Mouse (Mus musculus) adrenal gland, adult 2 months (tissue): ENCODE data around the gene Rsbn1l. TPM values are rescaled to one million over a fixed set of nuclear protein-coding genes. Genes with fewer than 3 reads are reported as not detected.

Source experiments
- DNase-seq: peaks from one replicate; pipeline ENCODE4 v3.0.0; 2021
- polyA plus RNA-seq: library from polyadenylated mRNA; depleted of rRNA; stranded (reverse); fragments of >200 nt; gene quantifications from 2 replicates; pipeline ENCODE4 v1.2.3, GENCODE M21; 2012
- total RNA-seq, 2 experiments: library from RNA; stranded (reverse); gene quantifications; 2 replicates each; pipeline ENCODE4 v1.2.3; 2021

Rsbn1l gene
- total and polyA plus RNA-seq, 3 experiments, result 4.9 to 14.6 (median 11.7) TPM

- DNase-seq, result no peak
Measured at GRCm38 (mm10) chr5:20904647-20905046, 51.6 kb downstream of the Rsbn1l start.

DNA sequence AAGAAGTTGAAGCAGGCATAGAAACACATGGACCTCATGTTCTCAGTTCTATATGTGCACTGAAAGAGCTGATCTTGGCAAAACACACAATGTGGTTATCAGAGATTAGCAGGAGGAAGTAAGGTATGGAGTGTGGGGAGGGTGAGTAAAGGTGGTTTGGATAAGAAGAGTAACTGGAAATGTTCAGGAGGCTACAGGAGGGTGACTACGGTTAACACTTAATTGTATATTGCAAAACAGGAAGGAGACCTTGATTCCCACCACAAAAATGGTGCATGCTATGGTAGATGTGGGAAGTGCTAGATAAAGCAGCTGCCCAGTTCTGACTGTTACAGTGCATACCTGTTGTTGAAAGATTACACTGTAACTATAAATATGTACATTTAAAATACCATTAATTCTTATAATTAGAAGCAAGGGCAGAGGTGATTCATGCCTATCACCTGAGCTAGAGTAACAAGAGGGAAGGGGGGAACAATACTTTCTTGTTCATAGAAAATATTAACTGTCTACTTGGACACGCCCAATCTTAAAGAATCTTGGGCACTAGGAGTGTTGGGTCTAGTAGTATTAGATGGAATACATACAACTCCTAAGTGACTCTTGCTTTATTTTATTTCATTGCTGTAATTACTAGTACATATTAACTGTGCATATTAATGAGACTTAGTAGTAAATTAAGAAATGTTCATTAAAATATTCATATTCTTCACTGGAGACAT is 58.6 kb downstream of the Rsbn1l start:
- no peak for DNase-seq

- DNase-seq, result no peak
Measured at GRCm38 (mm10) chr5:20884036-20884620, 72.1 kb downstream of the Rsbn1l start.

DNA sequence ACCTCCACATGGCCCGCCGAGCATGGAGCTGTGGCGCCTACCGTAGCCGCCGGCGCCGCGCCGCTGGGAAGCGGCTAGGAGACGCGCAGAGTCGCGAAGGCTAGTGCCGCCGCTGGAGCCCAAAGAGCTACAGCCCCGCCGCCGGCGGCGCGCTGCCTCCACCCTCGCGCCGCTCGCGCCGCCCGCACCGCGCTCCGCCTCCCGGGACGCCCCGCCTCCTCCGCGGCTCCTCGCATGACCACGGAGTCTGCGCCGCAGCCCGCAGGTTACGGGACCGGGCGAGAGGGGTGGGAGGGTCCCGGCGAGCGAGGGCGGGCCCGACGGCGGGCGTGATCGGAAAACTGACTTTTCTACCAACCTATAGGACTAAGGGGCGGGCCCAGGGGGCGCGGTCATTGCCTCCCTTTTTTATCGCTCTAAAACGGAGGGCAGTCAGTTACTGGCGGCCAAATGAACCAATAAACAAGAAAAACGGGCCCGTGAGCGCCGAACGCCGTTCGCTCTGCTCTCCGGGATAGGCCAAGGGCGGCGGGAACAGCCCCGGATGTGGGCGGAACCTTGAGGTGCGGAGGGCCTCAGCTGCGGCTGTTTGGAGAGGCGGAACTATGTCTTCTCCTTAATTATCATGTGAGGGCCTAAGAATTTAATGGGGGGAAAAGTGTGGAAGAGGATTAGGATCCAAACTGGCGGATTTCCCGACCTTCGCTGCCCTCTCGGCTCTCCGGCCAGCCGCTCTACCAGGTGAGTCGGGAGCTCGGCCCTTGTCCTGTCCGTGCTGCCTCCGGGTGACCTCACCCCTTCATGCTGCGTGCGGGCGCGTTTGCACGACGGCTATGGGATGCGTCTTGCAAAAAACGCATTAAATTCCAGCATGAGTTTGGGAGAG is 74.0 kb downstream of the Rsbn1l start, which contains the start of the genes Phtf2 and Tmem60:
Phtf2 (minus strand) TSS at position 210 of the 886 bp plus-strand sequence.
Tmem60 (plus strand) TSS at position 277 of the 886 bp plus-strand sequence.
- peak; percentile 100 for DNase-seq

DNA sequence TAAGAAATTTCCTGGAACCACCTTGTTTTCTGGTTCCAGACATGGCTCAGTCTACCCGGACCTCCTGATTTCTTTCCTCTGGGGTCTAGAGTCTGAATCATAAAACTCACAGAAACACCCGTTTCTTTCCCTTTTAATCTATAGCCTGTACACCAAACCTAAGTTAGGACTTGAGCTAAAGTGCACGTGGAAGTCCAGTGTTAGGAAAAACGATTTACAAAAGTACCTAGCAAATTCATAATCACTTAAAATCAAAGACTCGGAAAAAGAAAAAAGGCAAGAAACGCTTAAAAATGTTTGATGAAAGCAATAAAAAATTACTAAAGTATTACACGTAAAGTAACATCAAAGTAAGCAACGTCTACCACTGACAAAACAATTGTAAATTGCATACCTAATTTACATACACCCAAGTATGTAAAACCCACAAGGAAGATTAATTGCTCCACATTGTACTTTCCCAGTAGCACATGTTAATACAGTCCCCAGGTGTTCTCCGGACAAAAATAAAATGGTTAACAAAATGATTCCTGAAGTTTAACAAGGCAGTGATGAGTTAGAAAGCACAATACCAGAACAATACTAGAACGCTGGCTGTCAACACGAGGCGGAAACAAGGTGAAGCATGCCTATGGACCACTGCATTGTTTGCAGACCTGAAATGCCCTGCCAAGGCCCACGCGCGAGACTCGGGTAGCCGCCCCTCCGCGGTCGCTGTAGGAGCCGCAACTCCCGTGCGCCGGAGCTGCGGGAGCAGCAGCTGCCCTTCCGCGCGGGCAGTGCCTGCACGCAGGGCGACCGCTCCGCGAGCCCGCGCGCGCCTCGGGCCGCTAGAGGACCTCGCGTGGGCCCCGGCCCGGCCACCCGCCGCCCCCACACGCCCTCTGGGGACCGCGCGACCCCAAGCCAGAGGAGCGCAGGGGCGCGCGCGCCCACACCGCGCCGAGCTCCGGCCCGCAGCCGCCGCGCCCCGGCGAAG is 75.1 kb downstream of the Rsbn1l start:
- DNase-seq, result peak; percentile 71

- no peak for DNase-seq
Measured at GRCm38 (mm10) chr5:20880386-20880785, 75.8 kb downstream of the Rsbn1l start.

- DNase-seq, result no peak
Measured at GRCm38 (mm10) chr5:20876934-20877426, 79.2 kb downstream of the Rsbn1l start.

DNA sequence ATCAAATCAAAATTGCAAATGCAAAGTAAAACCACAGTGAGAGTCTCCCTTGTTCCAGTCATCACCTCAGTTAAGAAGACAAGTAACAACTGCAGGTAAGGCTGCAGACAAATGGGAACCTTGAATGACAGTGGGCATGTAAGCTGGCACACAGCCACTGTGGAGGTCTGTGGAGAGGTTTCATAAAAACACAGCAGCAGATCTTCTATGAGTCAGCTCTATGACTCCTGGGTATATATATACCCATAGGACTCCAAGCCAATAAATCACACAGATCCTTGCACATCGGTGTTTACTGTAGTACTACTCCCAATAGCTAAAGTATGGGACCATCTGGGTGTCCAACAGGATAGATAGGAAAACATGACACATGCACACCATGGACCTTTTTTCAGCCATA is 83.1 kb downstream of the Rsbn1l start:
- DNase-seq, result no peak

- DNase-seq, result no peak
Measured at GRCm38 (mm10) chr5:20865193-20865755, 90.9 kb downstream of the Rsbn1l start.

- no peak for DNase-seq
Measured at GRCm38 (mm10) chr5:20864216-20864969, 91.8 kb downstream of the Rsbn1l start.

GRCm38 (mm10) chr5:20861901-20862300 is 94.3 kb downstream of the Rsbn1l start:
- no peak for DNase-seq

DNA sequence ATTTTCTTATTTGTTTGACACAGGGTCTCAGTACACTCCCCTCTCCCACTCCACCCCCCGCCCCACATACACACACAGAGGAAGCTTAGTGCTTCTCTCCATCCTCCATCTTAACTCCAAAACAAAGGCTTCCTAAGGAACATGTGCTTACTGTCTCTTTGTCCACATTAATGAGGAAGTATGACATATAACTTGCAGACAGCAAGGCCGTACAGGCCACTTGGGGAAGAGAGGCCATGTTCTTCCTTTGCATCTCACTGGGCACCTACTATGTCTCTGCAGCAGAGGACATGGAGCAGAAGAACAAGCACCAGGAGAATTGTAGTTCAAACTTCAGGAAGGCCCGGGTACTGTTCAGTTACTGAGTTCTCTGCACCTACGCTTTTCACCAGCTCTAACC is 95.6 kb downstream of the Rsbn1l start:
- no peak for DNase-seq

- no peak for DNase-seq
Measured at GRCm38 (mm10) chr5:20858404-20858803, 97.8 kb downstream of the Rsbn1l start.

GRCm38 (mm10) chr5:20855066-20855465 is 101.1 kb downstream of the Rsbn1l start:
- no peak for DNase-seq

GRCm38 (mm10) chr5:20847010-20847409 is 109.2 kb downstream of the Rsbn1l start:
- no peak for DNase-seq

DNA sequence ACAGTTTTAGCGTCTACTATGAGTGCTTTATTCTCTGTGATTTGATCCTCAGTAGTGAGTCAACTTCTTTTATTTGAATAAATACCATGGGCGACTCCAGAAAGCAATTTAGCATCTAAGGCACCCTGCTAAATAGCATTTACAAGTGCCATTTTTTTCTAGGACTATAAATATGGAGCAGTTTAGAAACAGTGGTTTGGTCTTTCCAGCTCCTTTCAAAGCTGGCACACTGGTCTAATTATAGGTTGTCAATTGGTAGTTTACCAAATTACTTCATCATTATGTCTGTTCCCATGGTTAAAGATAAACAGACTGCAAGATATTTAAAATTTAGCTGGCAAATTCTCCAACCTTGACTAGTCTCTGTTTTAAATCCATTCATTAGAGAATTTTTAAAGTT is 112.4 kb downstream of the Rsbn1l start:
- no peak for DNase-seq

DNA sequence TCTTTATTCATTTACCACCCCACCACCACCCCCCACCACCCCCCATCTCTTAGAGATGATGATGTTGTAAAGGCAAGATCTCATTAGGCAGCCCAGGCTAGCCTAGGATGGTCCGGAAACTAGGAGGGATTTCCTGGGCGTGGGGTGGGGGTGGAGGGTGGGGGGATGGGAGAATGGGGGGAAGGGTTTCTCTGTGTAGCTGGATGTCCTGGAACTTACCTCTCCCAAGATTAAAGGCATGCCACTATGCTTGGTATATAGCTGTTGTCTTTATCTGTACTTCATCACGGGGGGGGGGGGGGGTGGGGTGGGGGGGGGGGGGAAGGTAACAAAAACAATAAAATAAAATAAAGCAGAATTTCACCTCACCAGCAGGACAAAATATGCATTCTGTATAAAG is 112.8 kb downstream of the Rsbn1l start:
- no peak for DNase-seq
